Mouse (Mus musculus): ENCODE measurements around the gene Adpgk. TPM values are rescaled to one million over a fixed set of nuclear protein-coding genes. Genes with fewer than 3 reads are reported as not detected.

Adpgk gene
- 31.2 and 31.6 TPM in 2 replicates for polyA plus RNA-seq (2016; fragmentation: Nextera tagmentation; extraction: Ambion mirVana)

DNA sequence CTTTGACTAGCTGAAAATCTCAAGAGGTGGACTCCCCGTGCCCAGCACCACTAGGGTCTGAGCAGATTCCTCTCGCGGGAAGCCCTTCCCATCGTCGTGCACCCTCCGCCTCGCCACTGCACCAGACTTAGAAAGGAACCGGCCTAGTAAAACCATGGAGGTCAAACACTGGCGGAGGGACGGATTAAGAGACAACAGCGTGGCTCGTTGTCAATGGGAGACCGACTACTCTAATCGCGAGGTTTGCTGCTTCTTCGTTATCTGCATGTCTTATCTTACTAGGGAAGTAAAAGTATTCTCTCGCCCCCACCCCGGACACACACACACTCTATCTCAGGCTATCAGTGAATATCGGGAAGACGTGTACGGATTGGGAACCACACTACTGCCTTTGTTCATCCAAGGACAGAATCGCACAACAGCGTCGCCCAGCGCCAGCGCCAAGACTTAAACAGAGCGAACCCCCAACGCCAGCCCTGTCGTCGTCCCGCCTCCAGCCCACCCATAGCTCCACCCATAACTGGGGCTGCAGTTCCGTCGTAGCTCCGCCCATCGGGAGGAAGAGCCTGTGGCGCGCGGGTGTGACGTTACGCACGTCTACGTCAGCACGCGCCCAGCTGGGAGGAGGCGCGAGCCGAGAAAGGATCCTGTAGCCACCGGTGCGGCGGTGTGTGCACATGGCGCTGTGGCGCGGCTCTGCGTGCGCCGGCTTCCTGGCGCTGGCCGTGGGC lies at the start of gene Adpgk:
Adpgk (plus strand) TSS at position 602 of the 731 bp plus-strand sequence.
- Histone ChIP-seq H3K4me2 (peak within 1 kb of the TSS; percentile 85), H3K27me3 (replicated peaks) (no peaks in the 10 kb centered on the region), H3K4me1 (replicated peaks) (peaks cover 27% of the 10 kb centered on the region), H3K36me3 (no peaks in the 10 kb centered on the region), H3K9ac (peak within 1 kb of the TSS; percentile 90), H3K9me3 (replicated peaks) (no peaks in the 10 kb centered on the region), H3K4me3 (peak within 1 kb of the TSS; percentile 95), H3K27ac (ENCODE audit: poor library complexity, severe bottlenecking) (peak within 1 kb of the TSS; percentile 91)
- peak; percentile 98 for ATAC-seq (ENCODE audit: insufficient number of reproducible peaks, low FRiP score)
- WGBS = under 1% methylated on average over 58 of the region's 58 CpGs

DNA sequence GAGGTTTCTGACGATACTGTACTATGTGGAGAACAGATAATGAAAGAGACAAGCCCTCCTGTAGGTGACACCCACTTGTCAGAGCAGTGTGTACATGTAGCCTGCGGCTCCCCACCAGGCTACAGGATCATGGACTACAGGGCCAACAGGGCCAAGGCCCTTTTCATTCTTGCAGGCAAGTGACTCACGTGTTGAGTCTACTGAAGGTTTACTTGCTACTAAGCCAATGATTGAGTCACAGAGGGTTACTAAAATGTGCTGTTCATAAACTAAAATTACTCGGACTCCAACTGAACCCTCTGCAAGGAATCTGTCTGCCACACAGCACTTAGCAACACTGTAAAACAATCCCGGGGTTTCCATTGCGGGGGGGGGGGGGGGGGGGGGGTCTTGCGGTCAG lies 46.2 kb upstream of the Adpgk start:
- WGBS = 36% methylated on average over 7 of the region's 7 CpGs
- Histone ChIP-seq H3K9ac (no peak overlapping the region), H3K4me2 (no peak overlapping the region), H3K27ac (ENCODE audit: poor library complexity, severe bottlenecking) (no peak overlapping the region), H3K9me3 (replicated peaks) (peaks cover 3% of the 10 kb centered on the region; the same call in 1 of the 2 replicates), H3K4me3 (no peak overlapping the region), H3K36me3 (no peaks in the 10 kb centered on the region), H3K4me1 (replicated peaks) (peaks cover 11% of the 10 kb centered on the region), H3K27me3 (replicated peaks) (no peaks in the 10 kb centered on the region)
- no peak for ATAC-seq (ENCODE audit: insufficient number of reproducible peaks, low FRiP score)

DNA sequence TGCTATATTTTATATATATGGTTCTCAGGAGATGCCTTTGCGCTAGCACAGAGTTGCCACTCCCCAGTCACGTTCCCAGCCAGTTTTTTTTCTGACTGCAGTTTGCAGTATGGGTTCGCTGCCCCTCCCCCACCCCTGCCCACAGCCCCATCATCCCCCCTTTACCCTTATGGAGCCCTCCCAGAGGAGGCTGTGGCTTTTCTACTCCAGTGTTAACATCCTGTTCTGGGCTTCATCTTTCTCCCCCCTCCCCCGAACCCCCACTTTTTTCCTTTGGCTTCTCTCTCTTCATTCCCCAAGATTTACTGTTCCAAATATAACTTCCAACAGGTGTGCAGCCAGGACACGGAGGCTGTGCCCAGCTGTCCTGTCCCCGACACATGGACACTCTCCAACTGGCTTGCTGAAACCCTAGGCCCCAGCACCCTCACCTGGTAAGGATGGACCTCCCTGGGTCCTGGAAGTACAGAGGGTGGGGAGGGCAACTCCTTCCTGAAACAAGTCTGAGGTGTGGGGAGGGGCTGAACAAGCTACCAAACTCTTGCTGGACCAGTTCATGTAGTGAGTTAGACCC lies 44.8 kb upstream of the Adpgk start:
- peaks cover 3% of the 10 kb centered on the region; the same call in 1 of the 2 replicates for H3K9me3 ChIP-seq (replicated peaks)
- 41% methylated on average over 6 of the region's 6 CpGs for WGBS
- peaks cover 11% of the 10 kb centered on the region for H3K4me1 ChIP-seq (replicated peaks)
- H3K4me3 ChIP-seq = no peak overlapping the region
- no peaks in the 10 kb centered on the region for H3K27me3 ChIP-seq (replicated peaks)
- H3K36me3 ChIP-seq = no peaks in the 10 kb centered on the region
- H3K9ac ChIP-seq = no peak overlapping the region
- H3K27ac ChIP-seq (ENCODE audit: poor library complexity, severe bottlenecking) = no peak overlapping the region
- H3K4me2 ChIP-seq = no peak overlapping the region
- no peak for ATAC-seq (ENCODE audit: insufficient number of reproducible peaks, low FRiP score)

DNA sequence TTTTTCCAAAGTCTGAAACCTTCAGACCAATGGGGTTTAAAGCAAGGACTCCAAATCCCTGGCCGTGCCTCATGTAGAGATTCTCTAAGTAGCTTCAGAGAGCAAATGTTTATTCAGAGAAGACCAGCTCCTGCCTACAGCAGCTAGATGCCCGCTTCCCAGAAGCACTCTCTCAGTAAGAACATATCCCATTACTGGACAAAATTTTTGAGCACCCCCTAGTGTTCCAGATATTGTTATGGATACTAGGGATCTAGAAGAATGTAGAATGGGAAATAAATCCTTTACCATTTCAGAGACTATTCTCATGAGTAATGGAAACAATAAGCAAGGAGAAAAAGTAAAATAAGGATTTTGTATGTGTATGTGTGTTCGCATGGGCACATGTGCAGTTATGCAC lies 42.0 kb upstream of the Adpgk start:
- WGBS = 76% methylated on average over 3 of the region's 3 CpGs
- Histone ChIP-seq H3K4me3 (no peak overlapping the region), H3K9ac (no peak overlapping the region), H3K4me1 (replicated peaks) (peaks cover 12% of the 10 kb centered on the region), H3K27ac (ENCODE audit: poor library complexity, severe bottlenecking) (no peak overlapping the region), H3K4me2 (no peak overlapping the region), H3K27me3 (replicated peaks) (no peaks in the 10 kb centered on the region), H3K36me3 (no peaks in the 10 kb centered on the region), H3K9me3 (replicated peaks) (no peaks in the 10 kb centered on the region; the same call in 1 of the 2 replicates)
- no peak for ATAC-seq (ENCODE audit: insufficient number of reproducible peaks, low FRiP score)

DNA sequence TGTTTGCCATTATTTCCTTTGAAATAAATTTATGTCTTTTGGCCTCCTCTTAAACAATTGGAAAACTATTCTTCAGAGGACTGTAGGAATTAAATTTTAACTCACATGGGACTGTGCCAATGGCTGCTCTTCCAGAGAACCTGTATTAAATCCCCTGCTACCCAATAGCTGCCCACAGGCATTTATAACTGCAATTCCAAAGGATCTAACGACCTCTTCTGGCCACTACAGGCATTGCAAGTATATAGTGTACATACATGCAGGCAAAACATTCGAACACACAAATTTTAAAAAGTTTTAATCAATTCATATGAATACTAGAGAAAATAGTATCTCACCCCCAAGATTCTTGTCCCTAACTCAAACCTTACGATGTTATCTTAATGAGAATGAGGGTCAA lies 41.1 kb upstream of the Adpgk start:
- ATAC-seq (ENCODE audit: insufficient number of reproducible peaks, low FRiP score) = no peak
- Histone ChIP-seq H3K36me3 (no peaks in the 10 kb centered on the region), H3K4me1 (replicated peaks) (peaks cover 20% of the 10 kb centered on the region), H3K27ac (ENCODE audit: poor library complexity, severe bottlenecking) (no peak overlapping the region), H3K4me3 (no peak overlapping the region), H3K9ac (no peak overlapping the region), H3K9me3 (replicated peaks) (no peaks in the 10 kb centered on the region; the same call in 1 of the 2 replicates), H3K4me2 (no peak overlapping the region), H3K27me3 (replicated peaks) (no peaks in the 10 kb centered on the region)
- WGBS = 60% methylated on average over 3 of the region's 3 CpGs

DNA sequence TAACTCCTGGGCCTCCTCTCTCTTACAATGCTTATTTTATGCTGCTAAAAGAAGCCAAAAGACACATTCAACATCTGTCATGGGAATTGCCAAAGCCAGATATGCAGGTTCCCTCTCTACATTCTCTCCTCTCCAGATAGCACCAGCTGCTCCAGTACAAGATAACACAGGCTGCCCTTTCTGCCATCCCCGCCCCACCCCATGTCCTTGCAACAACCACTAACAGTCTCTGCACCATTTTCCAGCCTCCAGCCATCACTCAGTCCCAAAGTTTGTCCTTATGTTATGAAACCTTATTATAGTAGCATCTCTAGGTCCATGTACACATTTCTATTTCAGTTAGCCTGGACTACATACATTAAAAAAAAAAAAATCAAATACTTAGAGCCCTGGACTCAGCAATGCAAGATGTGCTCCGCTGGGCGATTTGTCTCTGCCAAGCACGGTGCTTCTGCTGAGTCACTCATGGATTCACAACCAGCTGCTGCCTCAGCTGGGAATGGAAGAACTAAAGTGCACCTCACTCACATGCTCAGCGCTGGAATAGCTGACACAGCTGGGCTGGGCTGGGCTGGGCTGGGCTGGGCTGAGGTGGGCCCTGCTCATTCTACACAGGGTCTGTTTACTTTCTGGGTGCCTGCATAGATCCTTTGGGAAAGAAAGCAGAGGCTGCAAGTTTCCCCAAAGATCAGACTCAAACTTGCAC lies 36.5 kb upstream of the Adpgk start:
- 45% methylated on average over 5 of the region's 5 CpGs for WGBS
- Histone ChIP-seq H3K36me3 (no peaks in the 10 kb centered on the region), H3K4me2 (no peak overlapping the region), H3K4me1 (replicated peaks) (peaks cover 12% of the 10 kb centered on the region), H3K27me3 (replicated peaks) (no peaks in the 10 kb centered on the region), H3K4me3 (no peak overlapping the region), H3K9ac (no peak overlapping the region), H3K27ac (ENCODE audit: poor library complexity, severe bottlenecking) (no peak overlapping the region), H3K9me3 (replicated peaks) (no peaks in the 10 kb centered on the region; the same call in 1 of the 2 replicates)
- no peak for ATAC-seq (ENCODE audit: insufficient number of reproducible peaks, low FRiP score)

DNA sequence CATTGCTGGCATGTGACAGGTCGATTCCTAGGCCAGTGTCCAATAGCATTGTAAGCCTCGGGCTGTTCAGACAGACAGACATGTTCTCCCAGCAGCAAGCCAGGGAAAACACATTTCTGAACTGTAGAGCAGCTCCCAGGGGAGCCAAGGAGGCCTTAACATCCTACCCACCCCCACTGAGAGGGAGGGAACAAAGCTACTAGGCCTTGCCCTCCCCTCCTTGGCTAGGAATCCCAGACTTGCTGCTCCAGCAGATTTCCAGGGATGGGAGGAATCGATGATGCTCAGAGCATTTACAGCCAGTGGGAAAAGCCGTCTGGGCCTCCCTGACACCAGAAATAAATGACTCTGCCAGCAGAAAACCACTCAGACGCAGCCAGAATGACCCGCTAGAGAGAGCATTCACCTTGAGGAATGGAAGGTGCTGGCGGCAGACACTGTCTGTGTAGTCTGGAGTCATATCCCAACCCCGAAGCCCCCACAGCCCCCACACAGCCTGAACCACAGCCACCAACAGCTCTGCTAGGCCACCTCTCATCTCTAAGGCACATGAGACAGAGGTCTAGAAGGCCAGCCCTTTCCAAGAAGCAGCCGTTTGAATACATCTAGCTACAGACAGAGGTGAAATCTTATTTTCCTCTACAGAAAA lies 31.4 kb upstream of the Adpgk start:
- no peak for ATAC-seq (ENCODE audit: insufficient number of reproducible peaks, low FRiP score)
- H3K9ac ChIP-seq = no peak overlapping the region
- H3K4me1 ChIP-seq (replicated peaks) = peaks cover 9% of the 10 kb centered on the region
- WGBS = 61% methylated on average over 9 of the region's 9 CpGs
- no peak overlapping the region for H3K27ac ChIP-seq (ENCODE audit: poor library complexity, severe bottlenecking)
- no peak overlapping the region for H3K4me2 ChIP-seq
- H3K9me3 ChIP-seq (replicated peaks) = no peaks in the 10 kb centered on the region
- H3K36me3 ChIP-seq = no peaks in the 10 kb centered on the region
- no peaks in the 10 kb centered on the region for H3K27me3 ChIP-seq (replicated peaks)
- H3K4me3 ChIP-seq = no peak overlapping the region

DNA sequence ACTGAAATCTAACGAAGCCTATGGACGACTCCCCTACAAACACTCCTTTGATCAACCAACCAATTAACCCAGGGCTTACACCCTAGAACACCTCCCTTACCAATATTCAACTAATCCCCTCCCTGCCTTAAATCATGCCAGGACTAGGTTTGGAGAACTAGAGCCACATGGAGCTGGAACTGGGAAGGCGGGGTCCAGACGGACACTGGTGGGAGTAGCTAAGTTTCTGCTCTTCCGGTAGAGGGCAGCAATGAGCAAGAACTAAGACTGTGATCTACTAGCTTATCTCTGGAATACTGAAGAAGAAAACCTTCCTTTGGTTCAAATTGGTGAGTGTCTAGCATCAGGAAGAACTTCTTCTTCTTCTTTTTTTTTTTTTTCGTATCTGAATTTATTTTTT lies 25.0 kb upstream of the Adpgk start:
- H3K4me2 ChIP-seq = no peak overlapping the region
- H3K36me3 ChIP-seq = no peaks in the 10 kb centered on the region
- no peak overlapping the region for H3K9ac ChIP-seq
- H3K4me3 ChIP-seq = no peak overlapping the region
- 55% methylated on average over 6 of the region's 6 CpGs for WGBS
- ATAC-seq (ENCODE audit: insufficient number of reproducible peaks, low FRiP score) = no peak
- no peaks in the 10 kb centered on the region for H3K27me3 ChIP-seq (replicated peaks)
- peaks cover 3% of the 10 kb centered on the region; the same call in 1 of the 2 replicates for H3K4me1 ChIP-seq (replicated peaks)
- H3K9me3 ChIP-seq (replicated peaks) = no peaks in the 10 kb centered on the region
- no peak overlapping the region for H3K27ac ChIP-seq (ENCODE audit: poor library complexity, severe bottlenecking)

DNA sequence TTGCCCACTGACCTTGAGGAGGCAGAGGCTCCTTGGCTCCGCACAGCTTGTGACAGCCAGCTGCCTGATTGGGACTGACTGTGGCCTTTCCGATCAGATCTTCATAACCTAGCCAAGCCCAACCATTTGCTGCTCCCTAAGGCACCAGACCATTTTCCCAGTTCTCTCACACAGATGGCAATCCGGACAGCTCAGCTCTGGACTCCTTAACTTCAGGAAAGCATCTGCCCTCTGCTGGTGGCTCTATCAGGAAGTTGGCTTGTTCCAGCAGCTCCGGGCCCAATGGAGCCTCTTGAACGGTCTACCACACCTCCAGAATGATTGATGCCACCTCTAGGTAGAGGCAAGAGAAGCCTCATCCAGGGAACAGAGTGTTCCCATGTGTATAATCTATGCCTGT lies 21.6 kb upstream of the Adpgk start:
- no peak overlapping the region for H3K4me2 ChIP-seq

DNA sequence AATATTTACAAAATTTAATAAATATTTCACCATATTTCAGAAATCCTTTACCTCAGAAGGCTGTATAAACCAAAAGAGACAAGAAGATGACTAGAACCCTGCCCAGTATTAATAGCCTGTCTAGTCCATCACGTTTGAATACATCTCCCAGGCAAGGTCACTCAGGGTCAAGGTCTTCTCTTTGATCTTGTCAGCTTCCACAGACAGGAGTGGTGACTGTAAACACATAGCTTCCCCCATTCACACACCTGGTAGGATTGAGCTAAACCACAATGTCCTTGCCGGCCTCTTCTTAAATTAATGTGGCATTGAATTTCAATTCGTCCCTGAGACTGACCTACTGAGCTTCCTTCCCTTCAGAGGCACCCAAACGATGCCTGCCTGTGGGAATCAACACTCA lies 20.3 kb upstream of the Adpgk start:
- no peaks in the 10 kb centered on the region for H3K27me3 ChIP-seq (replicated peaks)
- H3K27ac ChIP-seq (ENCODE audit: poor library complexity, severe bottlenecking) = no peak overlapping the region
- H3K4me3 ChIP-seq = no peak overlapping the region
- no peak for ATAC-seq (ENCODE audit: insufficient number of reproducible peaks, low FRiP score)
- H3K4me1 ChIP-seq (replicated peaks) = peaks cover 11% of the 10 kb centered on the region
- no peaks in the 10 kb centered on the region for H3K36me3 ChIP-seq
- 35% methylated on average over 4 of the region's 4 CpGs for WGBS
- no peak overlapping the region for H3K4me2 ChIP-seq
- H3K9me3 ChIP-seq (replicated peaks) = no peaks in the 10 kb centered on the region
- no peak overlapping the region for H3K9ac ChIP-seq

More for the DNA sequence above, 21.6 kb upstream of the Adpgk start:
- Histone ChIP-seq H3K36me3 (no peaks in the 10 kb centered on the region), H3K4me3 (no peak overlapping the region), H3K27ac (ENCODE audit: poor library complexity, severe bottlenecking) (no peak overlapping the region), H3K9ac (no peak overlapping the region), H3K4me1 (replicated peaks) (peaks cover 11% of the 10 kb centered on the region), H3K27me3 (replicated peaks) (no peaks in the 10 kb centered on the region), H3K9me3 (replicated peaks) (no peaks in the 10 kb centered on the region)
- no peak for ATAC-seq (ENCODE audit: insufficient number of reproducible peaks, low FRiP score)
- WGBS = 14% methylated on average over 5 of the region's 5 CpGs

DNA sequence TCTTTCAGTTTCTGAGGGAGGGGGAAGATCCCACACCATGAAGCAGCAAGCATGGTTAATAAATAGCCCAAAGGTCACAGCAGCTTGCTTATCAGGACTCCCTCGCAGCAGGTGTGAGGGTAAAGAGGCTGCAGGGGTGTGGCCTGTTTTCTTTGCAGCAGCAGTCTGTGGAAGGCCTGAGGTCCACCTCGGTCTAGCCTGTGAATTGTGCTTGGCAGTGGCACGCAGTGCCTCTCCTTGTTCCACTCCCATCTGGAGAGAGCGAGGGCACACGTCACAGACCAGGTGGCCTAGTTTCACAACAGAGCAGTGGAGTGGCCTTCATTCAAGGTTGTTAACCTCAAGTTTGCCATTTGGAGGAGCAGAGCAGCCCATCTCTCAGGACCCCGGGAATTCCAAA lies 19.6 kb upstream of the Adpgk start:
- Histone ChIP-seq H3K27me3 (replicated peaks) (no peaks in the 10 kb centered on the region), H3K9ac (no peak overlapping the region), H3K36me3 (no peaks in the 10 kb centered on the region), H3K9me3 (replicated peaks) (no peaks in the 10 kb centered on the region), H3K4me3 (no peak overlapping the region), H3K27ac (ENCODE audit: poor library complexity, severe bottlenecking) (no peak overlapping the region), H3K4me1 (replicated peaks) (peaks cover 11% of the 10 kb centered on the region), H3K4me2 (0 out of 2 replicates have a peak overlapping the region, but pooled peaks have one; percentile 5)
- WGBS = 26% methylated on average over 6 of the region's 6 CpGs
- no peak for ATAC-seq (ENCODE audit: insufficient number of reproducible peaks, low FRiP score)

Measured in heart, embryonic 12.5 days (tissue).